Mouse (Mus musculus) forebrain, embryonic 11.5 days (tissue): ENCODE data around the gene Arhgef17. TPM values are rescaled to one million over a fixed set of nuclear protein-coding genes. Genes with fewer than 3 reads are reported as not detected.
A peak's percentile ranks its signal among the peaks of the same experiment; 100 is the strongest.

Experiments
- ATAC-seq: fragments of 200-750 bp; cut with Nextera tagmentation; replicated peaks from 2 replicates; pipeline ENCODE4 v1.8.0; 2017; ENCODE audit warnings: moderate TSS enrichment; ENCODE audit not compliant: low FRiP score
- DNase-seq: peaks from one replicate; pipeline ENCODE4 v3.0.0-alpha.2; 2017; ENCODE audit warnings: low spot score
- H3K27ac ChIP-seq: fragments of 300-500 bp; sonication (generic); 2 replicates; pipeline ENCODE4 v1.5.1; 2014; ENCODE audit warnings: low read depth, low read length
- H3K27me3 ChIP-seq: fragments of 300-500 bp; sonication (generic); 2 replicates; pipeline ENCODE4 v1.6.1; 2014; ENCODE audit warnings: mild to moderate bottlenecking, low read length, mixed read lengths; ENCODE audit not compliant: control insufficient read depth, insufficient read depth
- H3K36me3 ChIP-seq: fragments of 300-500 bp; sonication (generic); 2 replicates; pipeline ENCODE4 v1.6.1; 2014; ENCODE audit warnings: mild to moderate bottlenecking, low read length, moderate library complexity, mixed read lengths; ENCODE audit not compliant: control insufficient read depth, insufficient read depth
- H3K4me1 ChIP-seq: fragments of 300-500 bp; sonication (generic); replicated peaks from 2 replicates; pipeline ENCODE4 v1.6.1; 2014; ENCODE audit warnings: low read length, mixed read lengths; ENCODE audit not compliant: control insufficient read depth, insufficient read depth
- H3K4me2 ChIP-seq: fragments of 300-500 bp; sonication (generic); 2 replicates; pipeline ENCODE4 v1.6.1; 2014; ENCODE audit warnings: low read depth, mild to moderate bottlenecking, low read length, moderate library complexity, mixed read lengths; ENCODE audit not compliant: severe bottlenecking
- H3K4me3 ChIP-seq: fragments of 300-500 bp; sonication (generic); 2 replicates; pipeline ENCODE4 v1.5.1; 2014; ENCODE audit warnings: low read depth, low read length
- H3K9ac ChIP-seq: fragments of 300-500 bp; sonication (generic); 2 replicates; pipeline ENCODE4 v1.6.1; 2014; ENCODE audit warnings: low read length
- H3K9me3 ChIP-seq: fragments of 300-500 bp; sonication (generic); 2 replicates; pipeline ENCODE4 v1.6.1; 2016; ENCODE audit warnings: low read length, mixed read lengths; ENCODE audit not compliant: control insufficient read depth
- WGBS: fragments of 180-500 bp; shearing (Covaris S2); extraction: QIAGEN DNeasy Blood & Tissue Kit; methylation state at CpG from one replicate; pipeline ENCODE4 v1.1.7; 2014; 5-methylcytosine and 5-hydroxymethylcytosine counted together
- polyA plus RNA-seq: library from polyadenylated mRNA; unstranded; fragments of >200 nt; fragmentation: Nextera tagmentation; extraction: Ambion mirVana; gene quantifications from 2 replicates; pipeline ENCODE4 v1.2.1, GENCODE M21; 2014

Arhgef17 gene
- polyA plus RNA-seq, 1 experiment from 2014 or later = 10.1 TPM

DNA sequence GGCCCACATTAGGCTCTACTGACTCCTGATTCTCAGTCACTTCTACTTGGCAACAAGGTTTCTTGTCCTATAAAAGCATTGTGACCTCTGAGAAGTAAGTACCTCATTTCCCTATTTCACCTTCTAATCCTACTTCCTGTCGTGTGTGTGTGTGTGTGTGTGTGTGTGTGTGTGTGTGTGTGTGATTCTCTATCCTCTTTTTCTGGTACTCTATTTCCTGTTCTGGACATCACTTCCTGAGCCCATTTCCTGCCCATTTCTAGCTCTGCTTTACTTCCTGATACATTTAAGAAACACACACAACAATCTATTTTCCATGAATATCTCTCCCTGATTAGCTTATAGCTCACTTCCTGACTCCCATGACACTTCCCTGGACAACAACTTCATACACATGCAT is 56.1 kb downstream of the Arhgef17 start:
- H3K27ac ChIP-seq = no peak overlapping the region
- H3K9ac ChIP-seq = no peak overlapping the region
- peaks cover 2% of the 10 kb centered on the region for H3K36me3 ChIP-seq
- 89% methylated on average over 1 of the region's 1 CpGs for WGBS
- ATAC-seq (no peak), DNase-seq (no peak)
- no peak overlapping the region for H3K4me3 ChIP-seq
- no peak overlapping the region for H3K4me2 ChIP-seq
- H3K9me3 ChIP-seq = no peaks in the 10 kb centered on the region
- H3K4me1 ChIP-seq = 0 out of 2 replicates have a peak, but pooled peaks cover 3% of the 10 kb centered on the region
- no peaks in the 10 kb centered on the region for H3K27me3 ChIP-seq

DNA sequence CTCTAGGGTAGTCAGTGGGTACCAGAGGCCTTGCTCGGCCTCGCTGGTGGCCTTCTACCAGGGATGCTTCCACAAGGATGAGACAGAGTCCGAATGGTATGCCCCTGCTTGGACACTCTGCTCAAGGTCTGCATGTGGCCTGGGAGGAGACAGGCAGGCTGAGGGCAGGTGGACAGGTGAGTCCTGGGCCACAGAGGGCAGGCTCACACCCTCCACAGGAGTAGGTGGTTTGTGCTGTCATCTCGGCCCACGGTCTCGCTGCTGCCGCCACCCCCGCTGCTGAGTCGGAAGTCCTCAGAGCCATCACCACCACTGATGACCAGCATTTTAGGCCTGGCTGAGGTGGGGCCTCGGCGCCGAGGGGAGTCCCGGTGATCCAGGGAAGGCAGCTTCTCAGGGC is 58.7 kb downstream of the Arhgef17 start:
- DNase-seq = no peak
- Histone ChIP-seq H3K27me3 (no peaks in the 10 kb centered on the region), H3K36me3 (peaks cover 2% of the 10 kb centered on the region), H3K4me2 (no peak overlapping the region), H3K27ac (no peak overlapping the region), H3K9ac (no peak overlapping the region), H3K9me3 (no peaks in the 10 kb centered on the region), H3K4me3 (no peak overlapping the region), H3K4me1 (no peaks in the 10 kb centered on the region)
- no peak for ATAC-seq
- WGBS = 96% methylated on average over 13 of the region's 13 CpGs

DNA sequence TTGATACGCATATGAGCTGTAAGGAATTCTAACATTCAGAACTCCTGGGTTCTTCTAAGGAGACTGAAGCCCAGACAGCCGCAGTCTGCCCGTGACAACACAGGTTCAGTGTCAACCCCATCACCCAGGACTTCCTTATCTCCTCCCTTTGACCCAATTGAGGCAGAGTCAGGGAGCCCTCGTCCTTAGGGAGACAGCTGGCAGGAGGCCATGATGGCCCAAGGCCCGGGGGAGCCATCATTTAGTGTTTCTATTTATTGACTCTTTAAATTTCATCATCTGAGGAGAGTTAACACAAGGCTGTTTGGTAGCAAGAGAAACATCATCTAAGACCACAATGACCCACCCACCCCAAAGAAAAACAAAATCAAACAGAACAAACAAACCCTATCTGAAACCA is 60.0 kb downstream of the Arhgef17 start:
- Histone ChIP-seq H3K4me1 (no peaks in the 10 kb centered on the region), H3K4me3 (no peak overlapping the region), H3K4me2 (no peak overlapping the region), H3K36me3 (peaks cover 2% of the 10 kb centered on the region), H3K9me3 (no peaks in the 10 kb centered on the region), H3K27ac (no peak overlapping the region), H3K9ac (no peak overlapping the region), H3K27me3 (no peaks in the 10 kb centered on the region)
- DNase-seq (no peak), ATAC-seq (no peak)
- WGBS = 94% methylated on average over 5 of the region's 5 CpGs

DNA sequence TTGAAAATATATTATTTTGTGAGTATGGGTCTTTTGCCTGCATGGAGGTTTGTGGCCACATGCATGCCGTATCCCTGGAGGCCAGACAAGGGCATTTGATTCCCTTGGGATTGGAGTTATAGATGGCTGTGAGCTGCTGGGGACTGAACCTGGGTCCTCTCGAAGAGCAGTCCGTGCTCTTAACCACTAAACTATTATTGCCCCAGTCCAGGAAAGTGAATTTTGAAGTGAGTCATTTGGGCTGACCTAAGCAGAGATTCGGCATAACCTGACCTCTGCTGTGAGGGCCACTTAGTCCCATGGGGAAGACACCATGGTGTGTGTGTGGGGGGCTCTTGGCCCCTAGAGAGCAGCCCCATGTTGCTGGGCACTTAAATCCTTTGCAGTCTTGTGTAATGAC is 60.6 kb downstream of the Arhgef17 start:
- H3K4me1 ChIP-seq = no peaks in the 10 kb centered on the region
- ATAC-seq (no peak), DNase-seq (no peak)
- no peaks in the 10 kb centered on the region for H3K9me3 ChIP-seq
- no peak overlapping the region for H3K4me3 ChIP-seq
- H3K4me2 ChIP-seq = no peak overlapping the region
- no peaks in the 10 kb centered on the region for H3K27me3 ChIP-seq
- H3K36me3 ChIP-seq = no peaks in the 10 kb centered on the region; the same call in 1 of the 2 replicates
- no peak overlapping the region for H3K27ac ChIP-seq
- no peak overlapping the region for H3K9ac ChIP-seq
- 86% methylated on average over 4 of the region's 4 CpGs for WGBS

DNA sequence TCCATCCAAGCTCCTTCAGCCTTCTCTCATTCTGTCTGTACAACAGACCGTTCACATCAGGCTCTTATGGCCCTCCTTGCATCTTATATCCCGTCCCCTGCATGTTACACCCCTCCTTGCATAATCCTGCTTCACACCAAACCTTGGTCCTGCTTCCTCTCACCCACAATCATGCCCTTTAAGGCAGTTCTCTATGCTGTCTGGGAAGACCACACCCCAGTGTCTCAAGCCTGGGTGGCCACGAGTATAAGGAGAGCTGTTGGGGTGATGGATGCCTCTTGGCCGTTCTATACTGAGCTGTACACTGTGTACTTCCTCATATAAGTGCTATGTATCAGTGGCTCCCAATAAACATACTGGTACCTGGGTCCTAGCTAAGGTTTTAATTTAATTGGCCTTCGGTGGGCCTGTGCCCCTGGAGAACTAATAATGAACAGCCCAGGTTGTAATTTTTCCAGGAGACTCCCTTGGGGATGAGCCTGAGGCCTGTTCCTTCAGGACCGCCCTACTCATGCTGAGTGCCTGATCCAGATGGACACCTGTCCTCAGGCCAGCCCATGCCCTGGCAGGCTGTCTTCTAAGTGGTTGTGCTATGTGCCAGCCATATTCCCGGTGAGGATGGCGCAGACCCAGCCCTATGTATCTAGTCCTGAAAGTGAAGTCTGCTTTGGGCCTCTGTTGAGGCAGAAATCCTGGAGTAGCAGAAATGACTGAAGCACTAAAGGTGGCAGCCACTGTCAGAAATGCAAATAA is 61.9 kb downstream of the Arhgef17 start:
- Histone ChIP-seq H3K4me3 (no peak overlapping the region), H3K9ac (no peak overlapping the region), H3K9me3 (no peaks in the 10 kb centered on the region), H3K36me3 (no peaks in the 10 kb centered on the region; the same call in 1 of the 2 replicates), H3K4me2 (no peak overlapping the region), H3K27me3 (no peaks in the 10 kb centered on the region), H3K4me1 (no peaks in the 10 kb centered on the region), H3K27ac (no peak overlapping the region)
- no peak for ATAC-seq
- 90% methylated on average over 8 of the region's 8 CpGs for WGBS
- no peak for DNase-seq

DNA sequence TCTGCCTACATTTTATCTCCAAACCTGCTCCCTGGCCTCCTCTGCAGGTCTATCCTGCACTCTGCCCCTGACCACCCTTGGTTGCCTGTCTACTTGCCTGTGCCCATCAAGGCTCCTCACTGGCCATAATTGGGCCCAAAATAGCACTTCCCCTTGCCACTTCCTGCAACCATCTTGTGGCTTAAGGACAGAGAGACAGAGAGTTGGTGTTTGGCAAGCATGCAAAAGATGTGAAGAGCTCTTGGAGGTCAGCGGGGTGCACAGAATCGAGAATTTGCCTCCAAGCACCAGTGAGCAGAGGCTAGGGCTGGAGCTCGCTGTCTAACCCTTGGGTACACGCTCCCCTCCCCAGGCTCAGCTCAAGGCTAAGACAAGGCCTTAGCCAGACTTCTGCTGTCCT is 63.4 kb downstream of the Arhgef17 start:
- Histone ChIP-seq H3K27ac (no peak overlapping the region), H3K9me3 (no peaks in the 10 kb centered on the region), H3K4me2 (no peak overlapping the region), H3K36me3 (no peaks in the 10 kb centered on the region; the same call in 1 of the 2 replicates), H3K9ac (no peak overlapping the region), H3K4me3 (no peak overlapping the region), H3K4me1 (no peaks in the 10 kb centered on the region), H3K27me3 (no peaks in the 10 kb centered on the region)
- WGBS = 66% methylated on average over 4 of the region's 4 CpGs
- ATAC-seq (no peak), DNase-seq (no peak)

DNA sequence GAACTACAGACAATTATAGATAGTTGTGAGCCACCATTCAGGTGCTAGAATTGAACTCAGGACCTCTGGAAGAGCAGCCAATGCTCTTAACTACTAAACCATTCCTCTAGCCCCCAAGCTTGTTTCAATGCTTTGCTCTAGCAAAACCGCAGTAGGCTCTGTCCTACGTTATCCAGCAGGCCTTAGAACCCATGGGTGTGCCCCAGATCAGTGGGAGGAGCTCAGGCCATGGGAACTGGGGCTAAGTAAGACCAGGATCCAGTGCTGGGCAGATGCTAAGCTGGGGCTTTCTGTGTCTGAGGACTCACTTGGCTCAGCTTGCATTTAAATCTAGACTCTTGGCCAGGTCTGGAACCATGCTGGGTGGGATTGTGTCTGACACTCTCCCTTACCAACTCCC is 64.3 kb downstream of the Arhgef17 start:
- ATAC-seq (no peak), DNase-seq (no peak)
- Histone ChIP-seq H3K9ac (no peak overlapping the region), H3K4me2 (no peak overlapping the region), H3K4me1 (no peaks in the 10 kb centered on the region; the same call in 1 of the 2 replicates), H3K9me3 (no peaks in the 10 kb centered on the region), H3K27me3 (no peaks in the 10 kb centered on the region), H3K36me3 (no peaks in the 10 kb centered on the region), H3K27ac (no peak overlapping the region), H3K4me3 (no peak overlapping the region)
- WGBS = 59% methylated on average over 2 of the region's 2 CpGs

DNA sequence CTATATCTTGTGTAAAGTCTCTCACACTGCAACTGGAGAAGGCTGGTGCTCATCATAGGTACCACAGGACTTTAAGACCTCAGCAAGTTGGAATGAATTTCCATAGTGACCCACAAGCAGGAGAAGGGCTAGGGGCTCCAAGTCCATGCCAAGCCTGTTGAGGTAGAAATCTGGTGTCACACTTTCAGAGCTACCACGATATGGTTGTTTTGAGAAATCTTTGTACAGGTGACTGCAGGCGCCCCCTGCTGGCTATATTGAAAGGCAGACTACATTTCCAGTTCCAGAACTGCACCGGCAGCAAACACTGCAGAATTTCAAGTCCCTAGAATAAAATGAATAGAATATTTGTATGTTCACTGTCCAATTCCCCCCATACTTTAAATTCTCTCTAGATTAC is 65.2 kb downstream of the Arhgef17 start:
- H3K36me3 ChIP-seq = no peaks in the 10 kb centered on the region
- peaks cover 4% of the 10 kb centered on the region for H3K4me1 ChIP-seq
- H3K27me3 ChIP-seq = no peaks in the 10 kb centered on the region
- no peak overlapping the region for H3K9ac ChIP-seq
- DNase-seq = peak; percentile 80
- 19% methylated on average over 3 of the region's 3 CpGs for WGBS
- H3K4me3 ChIP-seq = no peak overlapping the region
- no peak overlapping the region for H3K4me2 ChIP-seq
- no peak for ATAC-seq
- H3K27ac ChIP-seq = no peak overlapping the region
- no peaks in the 10 kb centered on the region for H3K9me3 ChIP-seq
